Mouse (Mus musculus) liver, embryonic 14.5 days (tissue): ENCODE data around the gene Med26. TPM values are rescaled to one million over a fixed set of nuclear protein-coding genes. Genes with fewer than 3 reads are reported as not detected.

ENCODE experiments used
- ATAC-seq: fragments of 200-750 bp; cut with Nextera tagmentation; 2 replicates; pipeline ENCODE4 v1.8.0; 2017; ENCODE audit warnings: moderate number of reproducible peaks, mild to moderate bottlenecking, moderate library complexity; ENCODE audit not compliant: insufficient read depth
- DNase-seq, 3 experiments: peaks; one replicate each; pipeline ENCODE4 v3.0.0-alpha.2; 2012 to 2013; ENCODE audit warnings: low read depth in 3 of 3, low spot score in 3 of 3
- H3K27ac ChIP-seq: fragments of 300-500 bp; sonication (generic); 2 replicates; pipeline ENCODE4 v1.5.1; 2014; ENCODE audit warnings: moderate library complexity, mild to moderate bottlenecking, control low read depth, inconsistent platforms
- H3K27me3 ChIP-seq: fragments of 300-500 bp; sonication (generic); 2 replicates; pipeline ENCODE4 v1.6.1; 2014; ENCODE audit warnings: mild to moderate bottlenecking, low read length, moderate library complexity; ENCODE audit not compliant: control insufficient read depth, insufficient read depth
- H3K36me3 ChIP-seq: fragments of 300-500 bp; sonication (generic); replicated peaks from 2 replicates; pipeline ENCODE4 v1.6.1; 2014; ENCODE audit warnings: low read depth; ENCODE audit not compliant: control insufficient read depth, insufficient read depth
- H3K4me1 ChIP-seq, 2 experiments: fragments of 200-500 bp in 1 of 2; fragments of 300-500 bp in 1 of 2; sonication (generic) in 1 of 2; replicated peaks; 2 replicates each; pipeline ENCODE4 v1.6.1; 2012 to 2014; ENCODE audit warnings: antibody characterized with exemption in 1 of 2, inconsistent platforms in 1 of 2, low read length in 1 of 2; ENCODE audit not compliant: control insufficient read depth in 2 of 2, insufficient read depth in 2 of 2
- H3K4me2 ChIP-seq: fragments of 300-500 bp; sonication (generic); 2 replicates; pipeline ENCODE4 v1.6.1; 2014; ENCODE audit warnings: low read depth, mild to moderate bottlenecking, control low read depth, moderate library complexity
- H3K4me3 ChIP-seq, 2 experiments: fragments of 200-500 bp in 1 of 2; fragments of 300-500 bp in 1 of 2; sonication (generic) in 1 of 2; 2 replicates each; pipeline ENCODE4 v1.5.1; 2012 to 2014; ENCODE audit warnings: low read depth in 2 of 2, low read length in 2 of 2, mild to moderate bottlenecking in 2 of 2, control low read depth in 1 of 2, inconsistent platforms in 1 of 2, moderate library complexity in 1 of 2; ENCODE audit not compliant: insufficient read depth in 1 of 2
- H3K9ac ChIP-seq: fragments of 300-500 bp; sonication (generic); replicated peaks from 2 replicates; pipeline ENCODE4 v1.6.1; 2014; ENCODE audit warnings: mild to moderate bottlenecking, control low read depth, moderate library complexity
- H3K9me3 ChIP-seq: fragments of 300-500 bp; sonication (generic); 2 replicates; pipeline ENCODE4 v1.6.1; 2016; ENCODE audit warnings: low read length, mixed read lengths; ENCODE audit not compliant: control insufficient read depth
- CTCF ChIP-seq: IDR thresholded peaks from 2 replicates; pipeline ENCODE4 v1.5.1; 2016; ENCODE audit warnings: antibody characterized with exemption, low read depth, control low read depth
- EP300 ChIP-seq: IDR thresholded peaks from 2 replicates; pipeline ENCODE4 v1.6.1; 2016; ENCODE audit warnings: antibody characterized with exemption, low read depth
- WGBS: fragments of 180-500 bp; shearing (Covaris S2); extraction: QIAGEN DNeasy Blood & Tissue Kit; methylation state at CpG from one replicate; pipeline ENCODE4 v1.1.7; 2014; ENCODE audit not compliant: insufficient replicate concordance; 5-methylcytosine and 5-hydroxymethylcytosine counted together
- polyA plus RNA-seq, 2 experiments: library from polyadenylated mRNA; depleted of rRNA in 1 of 2; stranded (reverse) in 1 of 2; unstranded in 1 of 2; fragments of >200 nt; fragmentation: Nextera tagmentation in 1 of 2; extraction: Ambion mirVana in 1 of 2; gene quantifications; 2 replicates each; pipeline versions ENCODE4 v1.2.1 to v1.2.3; 2012 to 2014

Gene Med26
- polyA plus RNA-seq, 2 experiments: 4.6 to 6.2 TPM

DNA sequence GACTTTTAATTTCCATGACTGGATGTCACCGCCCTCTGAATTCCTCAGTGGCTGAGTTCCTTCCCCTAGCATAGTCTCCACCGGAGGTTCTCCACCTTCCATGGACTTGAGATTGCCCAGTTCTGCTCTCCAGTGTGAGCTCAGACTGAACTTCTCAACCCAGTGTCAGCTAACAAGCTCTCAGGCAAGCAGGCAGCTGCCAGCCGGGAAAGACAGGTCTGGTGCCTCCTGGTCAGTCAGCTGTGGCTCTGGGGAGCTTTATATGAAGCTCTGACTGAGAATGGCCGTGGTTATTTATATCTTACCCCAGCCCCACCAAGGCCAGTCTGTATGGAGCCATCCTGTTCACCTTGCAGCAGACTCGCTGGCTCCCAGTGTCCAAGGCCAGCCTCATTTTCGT, 36.3 kb upstream of the Med26 start:
- H3K4me2 ChIP-seq: no peak overlapping the region
- ATAC-seq (no peak), DNase-seq (no peak)
- peaks cover 0 to 2% of the 10 kb centered on the region in 2 experiments; a peak in 1 of 4 replicates for H3K4me1 ChIP-seq
- H3K27ac ChIP-seq: no peak overlapping the region
- no peak overlapping the region for H3K9ac ChIP-seq
- 53% methylated on average over 6 of the region's 6 CpGs for WGBS
- H3K4me3 ChIP-seq: no peak overlapping the region
- no peaks in the 10 kb centered on the region for H3K36me3 ChIP-seq
- no peak for TF ChIP-seq CTCF
- TF ChIP-seq EP300: no peak
- H3K9me3 ChIP-seq: no peaks in the 10 kb centered on the region
- H3K27me3 ChIP-seq: no peaks in the 10 kb centered on the region

DNA sequence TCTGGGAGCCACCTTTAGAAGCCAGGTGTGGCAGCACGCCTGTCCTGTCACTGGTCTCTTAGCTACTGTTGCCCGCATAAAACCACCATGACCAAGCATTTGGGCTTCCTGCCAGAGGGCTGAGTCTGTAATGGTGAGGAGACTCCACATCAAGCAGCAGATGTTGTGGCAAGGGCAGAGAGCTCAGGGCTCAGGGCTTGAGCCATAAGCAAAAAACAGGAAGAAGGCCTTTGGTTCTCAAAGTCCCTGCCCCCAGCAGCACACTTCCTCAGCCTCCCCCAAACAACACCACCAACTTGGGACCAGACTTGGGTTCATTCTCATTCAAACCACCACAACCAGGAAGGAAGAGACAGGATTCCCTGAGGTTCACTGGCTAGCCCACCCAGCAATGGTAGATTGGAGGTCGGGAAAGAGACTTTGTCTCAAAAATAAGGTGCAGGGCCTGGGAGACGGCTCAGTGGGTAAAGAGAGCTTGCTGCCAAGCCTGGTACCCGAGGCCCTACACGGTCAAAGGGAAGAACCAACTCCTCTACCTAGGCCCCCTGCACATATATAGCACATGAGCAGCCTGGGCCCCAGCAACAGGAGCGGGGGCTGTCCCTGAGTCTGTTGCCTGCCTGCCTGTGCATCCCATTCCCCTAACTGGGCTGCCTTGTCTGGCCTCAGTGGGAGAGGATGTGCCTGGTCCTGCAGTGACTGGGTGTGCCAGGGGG, 35.1 kb upstream of the Med26 start:
- Histone ChIP-seq H3K4me1 (peaks cover 0 to 7% of the 10 kb centered on the region in 2 experiments; a peak in 1 of 4 replicates), H3K4me2 (no peak overlapping the region), H3K9ac (no peak overlapping the region), H3K27ac (no peak overlapping the region), H3K4me3 (no peak overlapping the region), H3K27me3 (no peaks in the 10 kb centered on the region), H3K36me3 (no peaks in the 10 kb centered on the region), H3K9me3 (no peaks in the 10 kb centered on the region)
- DNase-seq (no peak), ATAC-seq (no peak)
- TF ChIP-seq CTCF (no peak), EP300 (no peak)
- WGBS: 24% methylated on average over 7 of the region's 7 CpGs

DNA sequence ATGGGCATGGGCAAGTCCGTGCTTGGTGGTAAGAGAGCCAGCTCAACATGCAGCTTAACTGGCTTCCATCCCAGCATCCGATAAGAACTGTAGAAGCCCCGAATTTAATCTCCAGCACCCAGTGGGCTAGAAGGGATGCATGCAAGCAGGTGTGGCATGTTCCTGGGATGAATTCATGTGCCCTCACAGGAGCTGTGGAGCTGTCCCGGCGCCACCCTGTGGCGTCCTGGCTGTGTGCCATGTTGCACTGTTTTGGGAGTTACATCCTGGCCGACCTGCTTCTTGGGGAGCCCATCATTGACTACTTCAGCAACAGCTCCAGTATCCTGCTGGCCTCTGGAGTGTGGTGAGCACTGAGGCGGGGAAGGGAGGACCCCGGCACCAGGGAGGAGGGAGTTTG, 31.3 kb upstream of the Med26 start:
- Histone ChIP-seq H3K9me3 (no peaks in the 10 kb centered on the region), H3K4me2 (no peak overlapping the region), H3K4me1 (peaks cover 0 to 7% of the 10 kb centered on the region in 2 experiments; a peak in 1 of 4 replicates), H3K27ac (no peak overlapping the region), H3K27me3 (no peaks in the 10 kb centered on the region), H3K9ac (no peak overlapping the region), H3K36me3 (no peaks in the 10 kb centered on the region), H3K4me3 (no peak overlapping the region)
- peak; percentile 45 for TF ChIP-seq CTCF
- TF ChIP-seq EP300: no peak
- 55% methylated on average over 9 of the region's 9 CpGs for WGBS
- ATAC-seq: no peak
- no peak for DNase-seq

DNA sequence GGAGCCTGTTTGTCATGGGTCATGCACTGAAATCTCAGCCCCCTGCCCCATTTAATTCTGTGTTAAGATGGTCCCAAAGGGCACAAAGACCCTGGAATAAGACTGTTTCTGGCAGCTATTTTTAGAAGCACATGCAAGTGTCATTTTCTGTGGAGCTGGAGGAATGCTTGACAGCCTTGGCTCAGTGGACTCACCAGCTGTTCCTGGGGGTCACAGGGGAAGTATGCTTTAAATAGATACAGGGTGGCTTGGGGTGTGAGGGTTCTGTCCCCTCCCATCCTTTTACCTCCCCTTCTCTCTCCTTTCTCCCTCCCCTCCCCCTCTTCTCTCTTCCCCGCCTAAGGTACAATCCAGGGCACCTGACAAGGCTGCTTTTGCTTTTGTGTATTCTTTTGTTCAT, 29.9 kb upstream of the Med26 start:
- Histone ChIP-seq H3K9ac (no peak overlapping the region), H3K27ac (no peak overlapping the region), H3K27me3 (no peaks in the 10 kb centered on the region), H3K36me3 (no peaks in the 10 kb centered on the region), H3K4me3 (no peak overlapping the region), H3K9me3 (no peaks in the 10 kb centered on the region), H3K4me1 (peaks cover 0 to 5% of the 10 kb centered on the region in 2 experiments; a peak in 1 of 4 replicates), H3K4me2 (no peak overlapping the region)
- no peak for ATAC-seq
- no peak for DNase-seq
- WGBS: 59% methylated on average over 1 of the region's 1 CpGs
- no peak for TF ChIP-seq CTCF
- no peak for TF ChIP-seq EP300

DNA sequence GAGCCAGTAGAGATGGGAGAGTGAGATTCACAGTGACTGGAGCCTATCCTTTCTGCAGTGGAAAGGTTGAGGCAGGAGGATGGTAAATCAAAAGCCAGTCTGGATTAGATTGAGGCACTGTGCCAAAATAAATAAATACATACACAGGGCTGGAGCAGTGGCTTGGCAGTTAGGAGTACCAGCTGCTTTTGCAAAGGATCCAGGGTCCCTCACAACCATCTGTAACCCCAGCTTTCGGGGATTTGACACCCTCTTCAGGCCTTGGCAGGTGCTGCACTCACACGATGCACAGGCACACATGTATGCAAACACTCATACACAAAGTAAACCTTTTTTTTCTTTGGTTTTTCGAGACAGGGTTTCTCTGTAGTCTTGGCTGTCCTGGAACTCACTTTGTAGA, 29.2 kb upstream of the Med26 start:
- Histone ChIP-seq H3K4me1 (peaks cover 0 to 8% of the 10 kb centered on the region in 2 experiments; a peak in 2 of 4 replicates), H3K9ac (no peak overlapping the region), H3K4me3 (no peak overlapping the region), H3K27me3 (no peaks in the 10 kb centered on the region; the same call in 1 of the 2 replicates), H3K27ac (no peak overlapping the region), H3K4me2 (no peak overlapping the region), H3K36me3 (no peaks in the 10 kb centered on the region), H3K9me3 (no peaks in the 10 kb centered on the region)
- ATAC-seq (no peak), DNase-seq (no peak)
- 67% methylated on average over 3 of the region's 3 CpGs for WGBS
- TF ChIP-seq CTCF: no peak
- TF ChIP-seq EP300: no peak
